Mouse (Mus musculus): ENCODE data around the gene Gm21860. TPM values are rescaled to one million over a fixed set of nuclear protein-coding genes. Genes with fewer than 3 reads are reported as not detected.
"Not testable (repeated sequence)": the region's sequence is repeated elsewhere in the genome, so short reads cannot be mapped to it uniquely, and the experiment has no call there.

The Gm21860 gene
- polyA plus RNA-seq, 1 experiment from 2014 or later: not detected

DNA sequence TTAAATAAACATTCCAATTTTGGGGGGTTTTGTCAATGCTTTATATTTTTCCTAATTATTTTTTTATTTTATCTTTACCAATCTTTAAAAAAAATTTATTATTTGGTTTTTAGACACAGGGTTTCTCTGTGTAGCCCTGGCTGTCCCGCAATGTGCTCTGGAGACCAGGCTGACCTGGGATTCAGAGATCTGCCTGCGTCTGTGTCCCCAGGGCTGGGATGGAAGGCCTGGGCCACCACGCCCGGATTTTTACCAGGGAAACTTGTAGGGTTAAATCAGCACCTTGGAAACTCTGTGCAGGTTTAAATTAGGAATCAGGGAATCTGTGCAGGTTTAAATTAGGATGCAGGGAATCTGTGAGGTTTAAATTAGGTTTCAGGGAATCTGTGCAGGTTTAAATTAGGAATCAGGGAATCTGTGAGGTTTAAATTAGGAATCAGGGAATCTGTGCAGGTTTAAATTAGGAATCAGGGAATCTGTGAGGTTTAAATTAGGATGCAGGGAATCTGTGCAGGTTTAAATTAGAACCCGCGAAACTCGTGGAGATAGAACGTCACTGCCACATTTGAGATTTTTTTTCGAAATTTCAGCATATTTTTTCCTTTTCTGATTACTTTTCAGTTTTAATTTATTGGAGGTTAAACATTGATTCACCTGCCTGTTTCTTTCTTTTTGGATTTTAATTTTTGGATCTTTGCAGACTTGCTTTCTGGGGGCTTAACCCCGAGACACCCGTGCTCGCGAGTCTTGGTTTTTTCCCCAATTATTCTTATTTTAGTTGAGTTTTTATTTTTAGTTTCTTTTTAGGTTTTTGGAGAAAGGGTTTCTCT lies 35.0 kb downstream of the Gm21860 start:
- not testable (repeated sequence) for H3K36me3 ChIP-seq; H3K4me1 ChIP-seq (replicated peaks); H3K4me3 ChIP-seq (replicated peaks); H3K9me3 ChIP-seq (replicated peaks); DNase-seq; H3K27me3 ChIP-seq; H3K9ac ChIP-seq; H3K4me2 ChIP-seq; ATAC-seq (ENCODE audit: low read depth); H3K27ac ChIP-seq
- 77% methylated on average over 13 of the region's 13 CpGs for WGBS (ENCODE audit: insufficient replicate concordance)

DNA sequence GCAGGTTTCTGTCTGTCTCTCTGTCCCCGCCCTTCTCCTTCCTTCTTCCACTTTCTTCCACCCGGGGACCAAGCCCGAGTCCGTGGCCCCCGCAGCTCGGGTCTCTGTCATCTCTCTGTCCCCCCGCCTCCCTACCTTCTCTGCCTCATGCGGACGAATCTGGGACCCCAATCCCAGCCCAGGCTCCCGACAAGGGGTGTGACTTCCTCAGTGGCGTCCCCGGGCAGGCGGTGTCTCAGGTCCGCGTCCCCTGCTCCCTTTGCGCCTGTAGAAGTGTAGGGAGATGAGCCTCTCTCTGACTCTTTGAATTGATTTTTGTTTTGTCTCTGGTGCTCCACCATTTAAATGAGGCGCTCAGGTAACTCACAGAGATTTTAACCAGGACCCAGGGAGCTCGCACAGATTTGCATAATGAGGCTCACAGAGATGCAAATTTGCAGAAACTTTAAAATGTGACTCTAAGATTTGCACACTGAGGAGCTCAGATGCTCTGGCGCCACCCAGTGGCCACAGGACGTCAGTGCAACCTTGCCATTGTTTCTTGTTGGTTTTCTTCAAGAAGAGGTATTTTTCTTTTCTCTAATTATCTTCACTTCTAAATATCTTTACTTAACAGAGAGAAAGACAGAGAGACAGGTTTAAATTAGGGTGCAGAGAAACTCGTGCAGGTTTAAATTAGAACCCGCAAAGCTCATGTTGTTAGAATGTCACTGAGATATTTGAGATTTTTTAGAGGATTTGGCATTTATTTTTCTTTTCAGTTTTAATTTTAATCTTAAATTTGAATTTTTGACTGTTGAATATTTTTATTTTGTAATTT lies 35.8 kb downstream of the Gm21860 start:
- 71% methylated on average over 18 of the region's 22 CpGs for WGBS (ENCODE audit: insufficient replicate concordance)
- not testable (repeated sequence) for H3K4me2 ChIP-seq; H3K27me3 ChIP-seq; H3K9me3 ChIP-seq (replicated peaks); H3K36me3 ChIP-seq; H3K9ac ChIP-seq; H3K4me3 ChIP-seq (replicated peaks); H3K27ac ChIP-seq; H3K4me1 ChIP-seq (replicated peaks)
- ATAC-seq (ENCODE audit: low read depth) (peak; percentile 75), DNase-seq (peak; percentile 30)

DNA sequence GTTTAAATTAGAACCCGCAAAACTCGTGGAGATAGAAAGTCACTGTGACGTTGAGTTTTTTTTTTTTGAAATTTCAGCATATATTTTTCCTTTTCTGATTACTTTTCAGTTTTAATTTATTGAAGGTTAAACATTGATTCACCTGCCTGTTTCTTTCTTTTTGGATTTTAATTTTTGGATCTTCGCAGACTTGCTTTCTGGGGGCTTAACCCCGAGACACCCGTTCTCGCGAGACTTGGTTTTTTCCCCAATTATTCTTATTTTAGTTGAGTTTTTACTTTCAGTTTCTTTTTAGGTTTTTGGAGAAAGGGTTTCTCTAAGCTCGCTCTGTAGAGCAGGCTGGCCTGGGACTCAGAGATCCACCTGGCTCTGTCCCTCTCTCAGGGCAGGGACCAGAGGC lies 36.6 kb downstream of the Gm21860 start:
- not testable (repeated sequence) for H3K4me3 ChIP-seq (replicated peaks); H3K4me1 ChIP-seq (replicated peaks); H3K27ac ChIP-seq; ATAC-seq (ENCODE audit: low read depth); H3K9me3 ChIP-seq (replicated peaks); H3K36me3 ChIP-seq; H3K4me2 ChIP-seq; H3K9ac ChIP-seq; DNase-seq; H3K27me3 ChIP-seq
- WGBS (ENCODE audit: insufficient replicate concordance): 68% methylated on average over 9 of the region's 9 CpGs

DNA sequence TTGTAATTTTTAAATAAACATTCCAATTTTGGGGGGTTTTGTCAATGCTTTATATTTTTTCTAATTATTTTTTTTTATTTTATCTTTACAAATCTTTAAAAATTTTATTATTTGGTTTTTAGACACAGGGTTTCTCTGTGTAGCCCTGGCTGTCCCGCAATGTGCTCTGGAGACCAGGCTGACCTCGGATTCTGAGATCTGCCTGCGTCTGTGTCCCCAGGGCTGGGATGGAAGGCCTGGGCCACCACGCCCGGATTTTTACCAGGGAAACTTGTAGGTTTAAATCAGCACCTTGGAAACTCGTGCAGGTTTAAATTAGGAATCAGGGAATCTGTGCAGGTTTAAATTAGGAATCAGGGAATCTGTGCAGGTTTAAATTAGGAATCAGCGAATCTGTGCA lies 37.1 kb downstream of the Gm21860 start:
- not testable (repeated sequence) for H3K4me2 ChIP-seq; DNase-seq; H3K9ac ChIP-seq; H3K4me1 ChIP-seq (replicated peaks); H3K27me3 ChIP-seq; H3K36me3 ChIP-seq; ATAC-seq (ENCODE audit: low read depth); H3K9me3 ChIP-seq (replicated peaks); H3K4me3 ChIP-seq (replicated peaks); H3K27ac ChIP-seq
- 57% methylated on average over 7 of the region's 7 CpGs for WGBS (ENCODE audit: insufficient replicate concordance)

Other genes starting within 250 kb of the Gm21860 start
- not detected in 2 replicates for gene Gm47283, start 29.9 kb upstream of the Gm21860 start, polyA plus RNA-seq (2015; fragmentation: Nextera tagmentation; extraction: Ambion mirVana)
- not detected in 2 replicates for gene Gm21748, start 84.4 kb upstream of the Gm21860 start, polyA plus RNA-seq (2015; fragmentation: Nextera tagmentation; extraction: Ambion mirVana)